Mouse (Mus musculus): ENCODE data around the gene Parvb. TPM values are rescaled to one million over a fixed set of nuclear protein-coding genes. Genes with fewer than 3 reads are reported as not detected.

The Parvb gene
- polyA plus RNA-seq, 1 experiment = 103 TPM

- Histone ChIP-seq H3K4me3 (ENCODE audit: insufficient read depth, poor library complexity, severe bottlenecking) (peak within 1 kb of the TSS; percentile 99), H3K27me3 (ENCODE audit: control insufficient read depth, insufficient read depth, insufficient read length) (peaks cover 8% of the 10 kb centered on the region), H3K79me2 (ENCODE audit: control insufficient read depth, insufficient read depth) (peaks cover 40% of the 10 kb centered on the region), H3K79me3 (ENCODE audit: low read depth) (peaks cover 22% of the 10 kb centered on the region), H3ac (ENCODE audit: control insufficient read depth, insufficient read length, low read depth) (peak within 1 kb of the TSS; percentile 99), H3K36me3 (ENCODE audit: control insufficient read depth, insufficient read depth) (peaks cover 19% of the 10 kb centered on the region)
- TF ChIP-seq CEBPB (IDR thresholded peaks at IDR 0.05; ENCODE audit: low read depth) (no peak), MYOD1 (IDR thresholded peaks at IDR 0.05; ENCODE audit: control insufficient read depth, insufficient read length, low read depth) (no peak), MAX (IDR thresholded peaks at IDR 0.05) (peak; percentile 89)
These were observed 39.6 kb upstream of the Parvb start, which contains the start of gene Samm50 for GRCm38 (mm10) chr15:84192058-84192791. TSS of gene Samm50 (plus strand) at chr15:84192241.

- Histone ChIP-seq H3K27me3 (ENCODE audit: control insufficient read depth, insufficient read depth, insufficient read length) (no peaks in the 10 kb centered on the region), H3ac (ENCODE audit: control insufficient read depth, insufficient read length, low read depth) (no peak overlapping the region), H3K79me3 (ENCODE audit: low read depth) (peaks cover 22% of the 10 kb centered on the region), H3K79me2 (ENCODE audit: control insufficient read depth, insufficient read depth) (peaks cover 35% of the 10 kb centered on the region), H3K36me3 (ENCODE audit: control insufficient read depth, insufficient read depth) (peaks cover 63% of the 10 kb centered on the region), H3K4me3 (ENCODE audit: insufficient read depth, poor library complexity, severe bottlenecking) (no peak overlapping the region)
- TF ChIP-seq MYOD1 (IDR thresholded peaks at IDR 0.05; ENCODE audit: control insufficient read depth, insufficient read length, low read depth) = no peak
- no peak for TF ChIP-seq CEBPB (IDR thresholded peaks at IDR 0.05; ENCODE audit: low read depth)
- no peak for TF ChIP-seq USF1 (IDR thresholded peaks at IDR 0.05; ENCODE audit: low read depth)
- no peak for TF ChIP-seq FOSL1 (IDR thresholded peaks at IDR 0.05; ENCODE audit: insufficient read depth, low read length, poor library complexity, severe bottlenecking)
- no peak for TF ChIP-seq CTCF (IDR thresholded peaks at IDR 0.05; ENCODE audit: control insufficient read depth, insufficient read depth, insufficient read length)
- TF ChIP-seq MYOG (IDR thresholded peaks at IDR 0.05; ENCODE audit: control insufficient read depth, extremely low read depth, insufficient read length) = no peak
- no peak for TF ChIP-seq MAX (IDR thresholded peaks at IDR 0.05)
These were observed 35.2 kb upstream of the Parvb start for GRCm38 (mm10) chr15:84196486-84197165.

GRCm38 (mm10) chr15:84207327-84207726, 24.5 kb upstream of the Parvb start:
- TF ChIP-seq MAX (IDR thresholded peaks at IDR 0.05) (no peak), MYOD1 (IDR thresholded peaks at IDR 0.05; ENCODE audit: control insufficient read depth, insufficient read length, low read depth) (no peak), CEBPB (IDR thresholded peaks at IDR 0.05; ENCODE audit: low read depth) (no peak), CTCF (IDR thresholded peaks at IDR 0.05; ENCODE audit: control insufficient read depth, insufficient read depth, insufficient read length) (no peak), USF1 (IDR thresholded peaks at IDR 0.05; ENCODE audit: low read depth) (no peak), FOSL1 (IDR thresholded peaks at IDR 0.05; ENCODE audit: insufficient read depth, low read length, poor library complexity, severe bottlenecking) (no peak), MYOG (IDR thresholded peaks at IDR 0.05; ENCODE audit: control insufficient read depth, extremely low read depth, insufficient read length) (no peak)
- no peaks in the 10 kb centered on the region for H3K79me3 ChIP-seq (ENCODE audit: low read depth)
- no peak overlapping the region for H3ac ChIP-seq (ENCODE audit: control insufficient read depth, insufficient read length, low read depth)
- H3K27me3 ChIP-seq (ENCODE audit: control insufficient read depth, insufficient read depth, insufficient read length) = no peaks in the 10 kb centered on the region
- no peak overlapping the region for H3K4me3 ChIP-seq (ENCODE audit: insufficient read depth, poor library complexity, severe bottlenecking)
- peaks cover 90% of the 10 kb centered on the region for H3K36me3 ChIP-seq (ENCODE audit: control insufficient read depth, insufficient read depth)
- H3K79me2 ChIP-seq (ENCODE audit: control insufficient read depth, insufficient read depth) = no peaks in the 10 kb centered on the region

- Histone ChIP-seq H3ac (ENCODE audit: control insufficient read depth, insufficient read length, low read depth) (no peak overlapping the region), H3K79me3 (ENCODE audit: low read depth) (no peaks in the 10 kb centered on the region), H3K36me3 (ENCODE audit: control insufficient read depth, insufficient read depth) (peaks cover 79% of the 10 kb centered on the region), H3K79me2 (ENCODE audit: control insufficient read depth, insufficient read depth) (no peaks in the 10 kb centered on the region), H3K4me3 (ENCODE audit: insufficient read depth, poor library complexity, severe bottlenecking) (no peak overlapping the region), H3K27me3 (ENCODE audit: control insufficient read depth, insufficient read depth, insufficient read length) (no peaks in the 10 kb centered on the region)
- TF ChIP-seq USF1 (IDR thresholded peaks at IDR 0.05; ENCODE audit: low read depth) = no peak
- TF ChIP-seq MAX (IDR thresholded peaks at IDR 0.05) = no peak
- TF ChIP-seq FOSL1 (IDR thresholded peaks at IDR 0.05; ENCODE audit: insufficient read depth, low read length, poor library complexity, severe bottlenecking) = no peak
- no peak for TF ChIP-seq MYOD1 (IDR thresholded peaks at IDR 0.05; ENCODE audit: control insufficient read depth, insufficient read length, low read depth)
- no peak for TF ChIP-seq MYOG (IDR thresholded peaks at IDR 0.05; ENCODE audit: control insufficient read depth, extremely low read depth, insufficient read length)
- no peak for TF ChIP-seq CTCF (IDR thresholded peaks at IDR 0.05; ENCODE audit: control insufficient read depth, insufficient read depth, insufficient read length)
- TF ChIP-seq CEBPB (IDR thresholded peaks at IDR 0.05; ENCODE audit: low read depth) = no peak
These were observed 22.1 kb upstream of the Parvb start for GRCm38 (mm10) chr15:84209517-84210412.

GRCm38 (mm10) chr15:84210461-84210860, 21.4 kb upstream of the Parvb start:
- Histone ChIP-seq H3K4me3 (ENCODE audit: insufficient read depth, poor library complexity, severe bottlenecking) (no peak overlapping the region), H3K36me3 (ENCODE audit: control insufficient read depth, insufficient read depth) (peaks cover 79% of the 10 kb centered on the region), H3ac (ENCODE audit: control insufficient read depth, insufficient read length, low read depth) (no peak overlapping the region), H3K79me3 (ENCODE audit: low read depth) (no peaks in the 10 kb centered on the region), H3K27me3 (ENCODE audit: control insufficient read depth, insufficient read depth, insufficient read length) (no peaks in the 10 kb centered on the region), H3K79me2 (ENCODE audit: control insufficient read depth, insufficient read depth) (no peaks in the 10 kb centered on the region)
- TF ChIP-seq MAX (IDR thresholded peaks at IDR 0.05) = no peak
- no peak for TF ChIP-seq USF1 (IDR thresholded peaks at IDR 0.05; ENCODE audit: low read depth)
- no peak for TF ChIP-seq MYOD1 (IDR thresholded peaks at IDR 0.05; ENCODE audit: control insufficient read depth, insufficient read length, low read depth)
- no peak for TF ChIP-seq CTCF (IDR thresholded peaks at IDR 0.05; ENCODE audit: control insufficient read depth, insufficient read depth, insufficient read length)
- TF ChIP-seq MYOG (IDR thresholded peaks at IDR 0.05; ENCODE audit: control insufficient read depth, extremely low read depth, insufficient read length) = no peak
- no peak for TF ChIP-seq FOSL1 (IDR thresholded peaks at IDR 0.05; ENCODE audit: insufficient read depth, low read length, poor library complexity, severe bottlenecking)
- no peak for TF ChIP-seq CEBPB (IDR thresholded peaks at IDR 0.05; ENCODE audit: low read depth)

Measured in C2C12 (cell line).